Mouse (Mus musculus) heart, adult 2 months (tissue): ENCODE results near the gene Cgrrf1. TPM values are rescaled to one million over a fixed set of nuclear protein-coding genes. Genes with fewer than 3 reads are reported as not detected.
A peak's percentile ranks its signal among the peaks of the same experiment; 100 is the strongest.
"Not testable (repeated sequence)": the region's sequence is repeated elsewhere in the genome, so short reads cannot be mapped to it uniquely, and the experiment has no call there.

ENCODE experiments used
- DNase-seq, 2 experiments: peaks; one replicate each; pipeline ENCODE4 v3.0.0; 2021
- H3K27ac ChIP-seq: fragments of 200-600 bp; 2 replicates; pipeline ENCODE4 v1.8.1; 2022
- H3K27me3 ChIP-seq: fragments of 200-500 bp; 2 replicates; pipeline ENCODE4 v1.6.1; 2012; ENCODE audit warnings: mild to moderate bottlenecking, low read length, inconsistent platforms, mixed read lengths; ENCODE audit not compliant: control insufficient read depth, insufficient read depth
- H3K36me3 ChIP-seq: fragments of 200-500 bp; 2 replicates; pipeline ENCODE4 v1.6.1; 2012; ENCODE audit warnings: low read length, inconsistent platforms; ENCODE audit not compliant: control insufficient read depth, insufficient read depth
- H3K4me1 ChIP-seq: fragments of 200-500 bp; 2 replicates; pipeline ENCODE4 v1.6.1; 2011; ENCODE audit warnings: low read length; ENCODE audit not compliant: control insufficient read depth, insufficient read depth
- H3K4me3 ChIP-seq: fragments of 200-600 bp; 2 replicates; pipeline ENCODE4 v1.8.1; 2022
- H3K79me2 ChIP-seq: fragments of 200-500 bp; replicated peaks from 2 replicates; pipeline ENCODE4 v1.6.1; 2012; ENCODE audit warnings: mild to moderate bottlenecking, inconsistent platforms, low read length, moderate library complexity, mixed read lengths; ENCODE audit not compliant: control insufficient read depth, insufficient read depth
- H3K9ac ChIP-seq: fragments of 200-500 bp; 2 replicates; pipeline ENCODE4 v1.6.1; 2012; ENCODE audit warnings: low read depth, mild to moderate bottlenecking, control low read depth, inconsistent platforms, low read length, mixed read lengths
- CTCF ChIP-seq: fragments of 200-600 bp; IDR thresholded peaks from 2 replicates; pipeline ENCODE4 v1.8.1; 2022; ENCODE audit warnings: antibody characterized with exemption, mild to moderate bottlenecking, moderate library complexity
- EP300 ChIP-seq: fragments of 200-500 bp; IDR thresholded peaks from 2 replicates; pipeline ENCODE4 v1.6.1; 2011; ENCODE audit warnings: low read depth, low read length, control low read depth; ENCODE audit not compliant: insufficient read depth
- POLR2A ChIP-seq: fragments of 200-500 bp; IDR thresholded peaks from 2 replicates; pipeline ENCODE4 v1.6.1; 2011; ENCODE audit warnings: mild to moderate bottlenecking, low read depth, low read length, control low read depth; ENCODE audit not compliant: insufficient read depth
- WGBS: fragments of 180-500 bp; shearing (Covaris S2); methylation state at CpG from one replicate; pipeline ENCODE4 v1.1.7; 2018; 5-methylcytosine and 5-hydroxymethylcytosine counted together
- intact Hi-C: fragments of 180-260 bp; cut with DNase I; formaldehyde crosslinking; loops from one replicate; pipeline ENCODE4 v1.15.1; 2025
- polyA plus RNA-seq: library from polyadenylated mRNA; depleted of rRNA; stranded (reverse); fragments of >200 nt; gene quantifications from 2 replicates; pipeline ENCODE4 v1.2.3, GENCODE M21; 2012
- total RNA-seq, 2 experiments: library from RNA; stranded (reverse); gene quantifications; 2 replicates each; pipeline ENCODE4 v1.2.3; 2021

Gene Cgrrf1
- total and polyA plus RNA-seq, 3 experiments = 20.6 to 38.5 (median 33.5) TPM

GRCm38 (mm10) chr14:46816916-46817622 is 14.9 kb upstream of the Cgrrf1 start:
- intact Hi-C loops = no loop called here
- Histone ChIP-seq H3K27me3 (no peaks in the 10 kb centered on the region), H3K27ac (no peak overlapping the region), H3K4me3 (no peak overlapping the region), H3K79me2 (peaks cover 6% of the 10 kb centered on the region), H3K9ac (no peak overlapping the region), H3K4me1 (peaks cover 6% of the 10 kb centered on the region), H3K36me3 (peaks cover 6% of the 10 kb centered on the region)
- TF ChIP-seq EP300 = no peak
- no peak for TF ChIP-seq CTCF
- TF ChIP-seq POLR2A = no peak
- no peak for DNase-seq
- 84% methylated on average over 8 of the region's 8 CpGs for WGBS

DNA sequence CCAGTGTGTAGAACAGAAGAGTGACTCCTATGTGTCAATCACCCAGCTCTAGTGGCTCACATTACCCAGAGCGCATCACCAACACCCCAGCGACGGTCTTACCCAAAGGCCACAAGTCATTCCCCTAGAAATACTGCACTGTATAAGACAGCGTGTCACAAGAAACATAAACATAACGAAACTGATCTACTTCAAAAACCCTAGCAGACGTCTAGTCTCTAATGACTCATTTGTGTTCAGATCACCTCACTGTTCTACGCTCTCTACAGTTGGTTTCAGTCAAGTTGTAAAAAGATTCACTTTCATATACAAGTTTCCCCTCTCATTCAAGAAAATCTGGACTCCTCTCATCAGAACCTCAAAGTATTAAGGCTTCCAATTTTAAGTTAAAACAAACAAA is 13.2 kb upstream of the Cgrrf1 start:
- 91% methylated on average over 7 of the region's 7 CpGs for WGBS
- Histone ChIP-seq H3K4me3 (no peak overlapping the region), H3K9ac (no peak overlapping the region), H3K79me2 (peaks cover 6% of the 10 kb centered on the region), H3K4me1 (peaks cover 6% of the 10 kb centered on the region), H3K36me3 (peaks cover 6% of the 10 kb centered on the region), H3K27me3 (no peaks in the 10 kb centered on the region), H3K27ac (no peak overlapping the region)
- intact Hi-C loops = no loop called here
- no peak for TF ChIP-seq CTCF
- no peak for TF ChIP-seq POLR2A
- TF ChIP-seq EP300 = no peak
- DNase-seq = no peak

DNA sequence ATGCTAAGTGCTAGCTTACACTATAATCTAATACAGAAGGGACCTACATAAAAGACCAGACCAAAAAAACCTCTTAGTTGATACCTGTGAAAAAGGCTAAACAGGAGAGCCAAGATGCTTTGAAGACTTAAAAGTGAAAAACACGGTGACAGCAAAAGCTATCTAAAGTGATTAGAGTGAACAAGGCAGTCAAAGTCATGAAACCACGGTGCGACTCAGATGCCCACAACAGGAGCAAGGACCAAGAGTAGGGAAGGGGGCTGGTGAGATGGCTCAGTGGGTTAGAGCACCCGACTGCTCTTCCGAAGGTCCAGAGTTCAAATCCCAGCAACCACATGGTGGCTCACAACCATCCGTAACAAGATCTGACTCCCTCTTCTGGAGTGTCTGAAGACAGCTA is 12.0 kb upstream of the Cgrrf1 start:
- H3K27me3 ChIP-seq, H3K36me3 ChIP-seq, H3K79me2 ChIP-seq, H3K27ac ChIP-seq, DNase-seq, H3K4me1 ChIP-seq, H3K4me3 ChIP-seq, H3K9ac ChIP-seq: not testable (repeated sequence)
- 92% methylated on average over 6 of the region's 6 CpGs for WGBS
- intact Hi-C loops = loop anchor here (2.0 to 5.0 kb wide), 2 partner anchors 33 to 63 kb away; partner anchors contain the start of genes Cnih1 and Samd4

DNA sequence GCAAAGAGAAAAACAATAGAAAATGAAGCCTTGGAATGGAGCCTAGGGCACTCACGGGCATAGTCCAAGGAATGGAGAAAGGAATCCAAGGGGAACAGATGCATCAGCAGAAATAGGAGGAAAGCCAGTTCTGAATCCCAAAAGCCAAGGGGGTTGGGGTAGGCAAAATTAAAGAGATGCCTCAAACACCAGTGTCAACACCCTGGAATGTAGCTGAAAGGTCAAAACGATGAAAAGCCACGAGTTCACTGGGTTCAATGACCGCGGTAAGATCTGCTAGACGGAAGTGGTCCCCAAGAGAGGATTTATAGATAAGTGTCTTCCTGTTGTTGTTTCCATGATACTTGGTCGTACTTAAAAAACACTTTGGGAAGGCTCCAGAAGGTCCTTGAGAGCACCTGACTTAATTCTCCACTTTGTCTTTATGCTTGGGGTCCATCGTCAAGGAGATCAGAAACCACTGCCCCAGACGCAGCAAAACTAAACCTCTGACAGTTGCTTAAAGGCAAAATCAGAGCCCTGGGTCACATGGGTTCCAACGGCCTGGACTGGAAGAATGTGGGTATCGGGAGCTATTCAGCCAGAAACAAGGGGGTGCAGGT is 10.6 kb upstream of the Cgrrf1 start:
- intact Hi-C loops = loop anchor here (2.0 to 5.0 kb wide), 2 partner anchors 34 to 61 kb away; partner anchors contain the start of genes Cnih1 and Samd4
- TF ChIP-seq EP300 (no peak), POLR2A (no peak), CTCF (no peak)

DNA sequence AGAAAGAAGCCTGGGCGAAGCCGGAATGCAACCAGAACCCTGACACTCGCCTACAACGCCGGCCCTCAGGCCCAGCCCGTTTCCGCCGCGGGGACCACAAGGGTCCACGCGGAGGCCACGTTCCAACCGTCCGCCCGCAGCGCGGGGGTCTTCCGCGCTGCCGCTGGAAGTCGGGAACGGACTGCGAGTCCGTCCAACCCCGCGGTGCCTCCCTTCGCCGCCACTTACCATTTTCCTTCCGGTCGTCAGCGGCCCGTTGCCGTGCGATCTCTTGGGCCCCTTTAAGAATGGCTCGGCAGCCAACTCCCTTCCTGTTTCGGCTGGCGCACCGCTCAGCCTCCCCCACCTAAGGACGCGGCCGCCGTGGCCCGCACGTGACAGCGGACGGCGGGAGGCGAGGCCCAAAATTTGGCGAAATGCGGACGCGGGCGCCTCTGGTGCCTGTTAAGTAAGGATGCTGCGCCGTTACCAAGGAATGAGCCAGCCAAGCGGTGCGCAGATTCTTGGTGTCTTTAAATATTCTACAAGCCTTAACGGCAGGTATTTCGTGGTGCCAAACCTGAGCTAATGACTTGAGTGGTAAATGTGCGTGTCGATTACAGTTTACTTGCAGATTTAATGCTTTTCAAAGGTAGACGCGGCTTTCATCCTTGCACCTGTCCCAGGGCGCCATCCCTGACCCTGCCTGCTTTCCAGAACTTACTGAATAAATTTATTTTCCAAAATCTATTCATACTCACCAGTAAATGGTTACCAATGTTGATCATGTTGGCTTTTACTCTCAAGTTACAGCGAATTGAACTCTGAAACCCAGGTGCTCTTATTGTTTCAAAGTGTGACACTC is 9.8 kb upstream of the Cgrrf1 start, which contains the start of gene Gmfb:
Gene Gmfb, minus strand, starts transcription at position 370 of the 844 bp plus-strand sequence.
- Histone ChIP-seq H3K27me3 (no peaks in the 10 kb centered on the region), H3K4me1 (peaks cover 6% of the 10 kb centered on the region), H3K79me2 (peaks cover 6% of the 10 kb centered on the region), H3K36me3 (peaks cover 5% of the 10 kb centered on the region), H3K9ac (peak within 1 kb of the TSS; percentile 84), H3K4me3 (peak within 1 kb of the TSS; percentile 78), H3K27ac (peak within 1 kb of the TSS; percentile 99)
- peak; percentile 97 to 99 for DNase-seq
- whole genome bisulfite sequencing = 1% methylated on average over 65 of the region's 65 CpGs
- intact Hi-C loops = loop anchor here (1.0 to 5.0 kb wide), 3 partner anchors 10 to 61 kb away; partner anchors contain the start of genes Cgrrf1, Cnih1 and Samd4
- TF ChIP-seq EP300 (peak; percentile 84; the same call in 1 of the 2 replicates), CTCF (peak; percentile 59), POLR2A (peak; percentile 87)

More for the DNA sequence above, 10.6 kb upstream of the Cgrrf1 start:
- Histone ChIP-seq H3K27me3 (no peaks in the 10 kb centered on the region), H3K4me3 (peak overlapping the region; percentile 78), H3K9ac (peak overlapping the region; percentile 84), H3K36me3 (peaks cover 6% of the 10 kb centered on the region), H3K4me1 (peaks cover 6% of the 10 kb centered on the region), H3K27ac (peak overlapping the region; percentile 99), H3K79me2 (peaks cover 6% of the 10 kb centered on the region)
- WGBS = under 1% methylated on average over 11 of the region's 11 CpGs
- DNase-seq = peak; percentile 32 to 36
